Mouse (Mus musculus) ES-E14 (cell line): ENCODE measurements around the gene Mapt. TPM values are rescaled to one million over a fixed set of nuclear protein-coding genes. Genes with fewer than 3 reads are reported as not detected.

Experiments used
- DNase-seq: peaks from one replicate; pipeline ENCODE4 v3.0.0-alpha.2; 2013; ENCODE audit warnings: low read depth, low spot score
- H3K27ac ChIP-seq: 2 replicates; pipeline ENCODE4 v1.5.1; 2012; ENCODE audit warnings: low read depth, mild to moderate bottlenecking, low read length, moderate library complexity, mixed read lengths; ENCODE audit not compliant: poor library complexity, insufficient read depth, severe bottlenecking
- H3K36me3 ChIP-seq: 2 replicates; pipeline ENCODE4 v1.6.1; 2012; ENCODE audit warnings: mild to moderate bottlenecking, low read length, moderate library complexity, mixed read lengths; ENCODE audit not compliant: control insufficient read depth, poor library complexity, insufficient read depth, severe bottlenecking
- H3K4me1 ChIP-seq, 2 experiments: fragments of 150-350 bp in 1 of 2; sonication (generic) in 1 of 2; 2 replicates each; pipeline ENCODE4 v1.6.1; 2012; ENCODE audit warnings: low read length in 2 of 2, mild to moderate bottlenecking in 1 of 2, mixed read lengths in 1 of 2; ENCODE audit not compliant: control insufficient read depth in 2 of 2, insufficient read depth in 2 of 2, poor library complexity in 1 of 2
- H3K4me3 ChIP-seq, 2 experiments: fragments of 150-350 bp in 1 of 2; sonication (generic) in 1 of 2; 2 replicates each; pipeline ENCODE4 v1.5.1; 2012; ENCODE audit warnings: low read length in 2 of 2, low read depth in 1 of 2, mild to moderate bottlenecking in 1 of 2, mixed read lengths in 1 of 2; ENCODE audit not compliant: insufficient read depth in 1 of 2, poor library complexity in 1 of 2, severe bottlenecking in 1 of 2
- H3K9ac ChIP-seq: 2 replicates; pipeline ENCODE4 v1.6.1; 2012; ENCODE audit warnings: low read depth, mild to moderate bottlenecking, low read length, mixed read lengths; ENCODE audit not compliant: poor library complexity, insufficient read depth, severe bottlenecking
- H3K9me3 ChIP-seq: fragments of 150-350 bp; sonication (generic); 2 replicates; pipeline ENCODE4 v1.6.1; 2012; ENCODE audit warnings: low read depth, mild to moderate bottlenecking, low read length; ENCODE audit not compliant: control insufficient read depth, insufficient read depth
- CHD2 ChIP-seq: IDR thresholded peaks from 2 replicates; pipeline ENCODE4 v1.6.1; 2014; ENCODE audit warnings: mild to moderate bottlenecking, low read depth, low read length, inconsistent platforms
- HCFC1 ChIP-seq: IDR thresholded peaks from 2 replicates; pipeline ENCODE4 v1.6.1; 2012; ENCODE audit warnings: low read length, inconsistent platforms, borderline replicate concordance; ENCODE audit not compliant: insufficient read depth
- MAFK ChIP-seq: IDR thresholded peaks from 2 replicates; pipeline ENCODE4 v1.6.1; 2014; ENCODE audit warnings: mild to moderate bottlenecking, low read depth, low read length, inconsistent platforms; ENCODE audit not compliant: insufficient read depth
- ZC3H11A ChIP-seq: IDR thresholded peaks from 2 replicates; pipeline ENCODE4 v1.6.1; 2012; ENCODE audit warnings: low read depth, mild to moderate bottlenecking, inconsistent platforms, low read length, borderline replicate concordance
- ZNF384 ChIP-seq: IDR thresholded peaks from 2 replicates; pipeline ENCODE4 v1.6.1; 2012; ENCODE audit warnings: low read depth, low read length, inconsistent platforms
- in situ Hi-C, 2 experiments: fragments of 600-800 bp; cut with MboI; formaldehyde crosslinking; loops; one replicate each; pipeline ENCODE4 v1.15.1; 2025; ENCODE audit warnings: low sequenced_read_pairs in 2 of 2, inconsistent platforms in 1 of 2; ENCODE audit not compliant: unreplicated experiment in 2 of 2
- total RNA-seq: library from RNA; depleted of rRNA; stranded (reverse); fragments of 300-350 nt; gene quantifications from 2 replicates; pipeline ENCODE4 v1.2.3, GENCODE M21; 2012

Gene Mapt
- total RNA-seq, 1 experiment = 9.7 TPM

DNA sequence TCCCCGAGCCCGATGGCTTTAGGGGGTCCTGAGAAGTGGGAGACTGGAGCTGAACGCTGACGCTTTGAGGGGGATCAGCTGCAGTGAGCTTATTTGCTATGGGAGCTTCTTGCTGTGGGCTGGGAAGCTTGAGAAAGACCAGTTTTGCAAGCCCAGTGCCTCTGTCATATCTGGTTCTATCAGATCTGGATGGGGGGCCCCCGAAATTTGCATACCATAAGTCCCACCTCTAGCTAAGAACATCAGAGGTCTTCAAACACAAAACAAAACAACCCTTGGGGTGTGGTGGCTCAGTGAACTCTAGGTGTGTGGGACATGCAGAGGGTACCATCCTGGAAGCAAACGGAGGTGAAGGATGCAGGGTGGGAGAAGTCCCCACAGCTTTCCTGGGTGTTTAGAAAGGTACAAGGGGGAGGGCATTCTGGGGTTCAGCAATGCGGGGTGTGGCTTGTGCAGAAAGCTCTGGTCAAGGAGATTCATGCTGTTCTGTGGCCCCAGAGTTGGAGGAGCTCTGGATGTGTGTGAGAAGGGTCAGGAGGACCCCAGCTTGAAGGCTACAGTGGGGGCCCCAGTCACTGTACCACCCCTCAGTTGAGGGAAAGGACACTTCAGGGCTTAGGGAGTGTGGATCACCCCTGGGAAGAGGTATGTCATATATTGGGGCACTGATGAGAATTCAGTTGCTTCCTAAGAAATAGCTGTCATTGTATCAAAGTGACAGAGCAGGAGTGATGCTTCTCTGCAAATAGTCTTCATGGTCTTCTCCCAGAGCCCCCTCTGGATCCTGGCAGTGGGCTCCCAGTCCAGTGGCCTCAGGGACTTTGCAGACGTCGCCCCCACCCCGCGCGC is 78.4 kb downstream of the Mapt start:
- in situ Hi-C loops = no loop called here
- Histone ChIP-seq H3K9ac (0 out of 2 replicates have a peak overlapping the region, but pooled peaks have one; percentile 9), H3K36me3 (no peaks in the 10 kb centered on the region), H3K4me1 (peaks cover 12 to 31% of the 10 kb centered on the region in 2 experiments), H3K27ac (no peak overlapping the region), H3K9me3 (no peaks in the 10 kb centered on the region), H3K4me3 (peak overlapping the region; percentile 8 to 24; a peak in 2 of 4 replicates)
- no peak for TF ChIP-seq ZNF384
- TF ChIP-seq CHD2 = no peak
- no peak for TF ChIP-seq ZC3H11A
- TF ChIP-seq HCFC1 = no peak
- no peak for TF ChIP-seq MAFK
- DNase-seq = no peak

DNA sequence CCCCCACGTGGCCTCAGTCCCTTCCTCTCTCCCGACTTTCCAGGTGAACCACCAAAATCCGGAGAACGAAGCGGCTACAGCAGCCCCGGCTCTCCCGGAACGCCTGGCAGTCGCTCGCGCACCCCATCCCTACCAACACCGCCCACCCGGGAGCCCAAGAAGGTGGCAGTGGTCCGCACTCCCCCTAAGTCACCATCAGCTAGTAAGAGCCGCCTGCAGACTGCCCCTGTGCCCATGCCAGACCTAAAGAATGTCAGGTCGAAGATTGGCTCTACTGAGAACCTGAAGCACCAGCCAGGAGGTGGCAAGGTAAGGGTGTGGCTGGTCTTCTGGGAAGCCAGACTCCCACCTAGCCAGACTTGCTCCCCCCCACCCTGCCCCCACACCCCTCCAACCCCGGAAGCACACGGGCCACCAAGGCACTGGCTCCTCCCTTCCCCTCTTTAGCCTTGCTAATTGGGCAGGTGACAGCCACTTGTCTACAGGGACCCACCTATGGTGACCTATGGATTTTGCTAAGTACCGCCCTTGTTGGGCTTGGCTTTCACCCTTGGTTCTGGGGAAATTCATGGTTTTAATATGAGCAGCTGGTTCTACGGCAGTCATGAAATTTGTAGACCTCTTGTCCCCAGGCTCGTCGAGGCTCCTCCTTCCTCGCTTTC is 79.2 kb downstream of the Mapt start:
- no peak overlapping the region for H3K27ac ChIP-seq

DNA sequence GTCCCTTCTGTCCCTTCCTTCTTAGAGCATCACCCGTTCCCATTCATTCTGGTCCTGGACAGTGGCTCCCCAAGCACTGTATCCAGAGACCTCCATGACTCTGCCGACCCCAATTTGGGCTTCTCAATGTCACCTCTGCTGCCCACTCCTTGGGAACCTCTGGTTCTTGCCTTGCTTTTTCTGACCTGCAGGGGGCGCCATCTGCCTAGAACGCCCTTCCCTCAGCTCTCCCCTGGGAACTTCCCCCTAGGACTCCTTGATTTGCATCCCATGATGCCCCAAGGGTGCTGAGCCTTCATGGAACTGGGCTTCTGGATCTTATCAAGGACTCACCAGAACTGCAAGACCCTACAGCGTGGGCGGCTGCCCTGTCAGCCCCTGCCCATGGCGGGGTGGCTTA is 80.5 kb downstream of the Mapt start:
- TF ChIP-seq CHD2 = no peak
- no peak for TF ChIP-seq MAFK
- no peak for TF ChIP-seq ZC3H11A
- TF ChIP-seq ZNF384 = no peak
- TF ChIP-seq HCFC1 = no peak
- Histone ChIP-seq H3K9me3 (no peaks in the 10 kb centered on the region), H3K4me3 (no peak overlapping the region), H3K36me3 (no peaks in the 10 kb centered on the region), H3K27ac (no peak overlapping the region), H3K4me1 (peaks cover 4 to 27% of the 10 kb centered on the region in 2 experiments), H3K9ac (no peak overlapping the region)
- in situ Hi-C loops = no loop called here
- DNase-seq = no peak

More for the DNA sequence above, 79.2 kb downstream of the Mapt start:
- Histone ChIP-seq H3K36me3 (no peaks in the 10 kb centered on the region), H3K9me3 (no peaks in the 10 kb centered on the region), H3K4me3 (peak overlapping the region; percentile 8 to 24; a peak in 2 of 4 replicates), H3K9ac (peak overlapping the region; percentile 9; the same call in 1 of the 2 replicates), H3K4me1 (peaks cover 8 to 26% of the 10 kb centered on the region in 2 experiments)
- DNase-seq = no peak
- in situ Hi-C loops = no loop called here
- TF ChIP-seq ZC3H11A (no peak), ZNF384 (no peak), MAFK (no peak), HCFC1 (no peak), CHD2 (no peak)

DNA sequence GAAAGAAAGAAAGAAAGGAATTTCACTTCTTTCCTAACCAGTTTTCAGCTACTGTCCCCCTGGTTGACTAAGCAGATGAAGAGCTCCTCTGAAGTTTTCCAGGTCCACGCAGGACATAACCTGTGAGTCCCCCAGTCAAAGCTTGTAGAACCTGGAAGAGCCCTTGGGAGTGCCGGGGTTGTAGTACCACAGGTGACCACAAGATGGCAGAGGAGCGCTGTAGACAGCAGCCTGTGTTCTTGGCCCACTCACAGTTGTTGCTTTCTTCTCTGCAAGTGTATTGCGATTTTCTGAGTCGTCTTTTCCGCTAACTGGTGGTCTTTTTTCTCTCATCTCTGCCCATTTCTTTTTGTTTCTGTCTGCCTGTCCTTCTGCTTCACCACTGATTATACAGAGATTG is 84.5 kb downstream of the Mapt start:
- no peaks in the 10 kb centered on the region for H3K36me3 ChIP-seq
- no peak overlapping the region for H3K27ac ChIP-seq
- no peaks in the 10 kb centered on the region for H3K9me3 ChIP-seq
- H3K4me1 ChIP-seq = peaks cover 3 to 26% of the 10 kb centered on the region in 2 experiments
- in situ Hi-C loops = no loop called here
- TF ChIP-seq ZC3H11A (peak; percentile 90), ZNF384 (peak; percentile 64; the same call in 1 of the 2 replicates), HCFC1 (no peak)
- no peak overlapping the region for H3K4me3 ChIP-seq
- H3K9ac ChIP-seq = no peak overlapping the region
- DNase-seq = peak; percentile 90
